Mouse (Mus musculus): ENCODE measurements around the gene Dysf. TPM values are rescaled to one million over a fixed set of nuclear protein-coding genes. Genes with fewer than 3 reads are reported as not detected.

The Dysf gene
- polyA plus RNA-seq, 1 experiment from 2014 or later: 13.5 TPM

- H3K4me1 ChIP-seq (ENCODE audit: insufficient read depth): no peaks in the 10 kb centered on the region
- no peak overlapping the region for H3K27ac ChIP-seq (ENCODE audit: low read depth)
- no peaks in the 10 kb centered on the region for H3K36me3 ChIP-seq (ENCODE audit: insufficient read depth)
- H3K9ac ChIP-seq: no peak overlapping the region
- H3K4me2 ChIP-seq: no peak overlapping the region
- H3K27me3 ChIP-seq (ENCODE audit: insufficient read depth, low read length): peaks cover 3% of the 10 kb centered on the region; the same call in 1 of the 2 replicates
- no peak for TF ChIP-seq CTCF (IDR thresholded peaks at IDR 0.05; ENCODE audit: low read depth)
- ATAC-seq (ENCODE audit: insufficient read depth) (no peak), DNase-seq (no peak)
- WGBS: 51% methylated on average over 6 of the region's 6 CpGs
- H3K4me3 ChIP-seq (ENCODE audit: low read depth, low read length): no peak overlapping the region
- no peaks in the 10 kb centered on the region for H3K9me3 ChIP-seq (ENCODE audit: low read depth, low read length)
Measured at GRCm38 (mm10) chr6:84110377-84110776, 102.0 kb downstream of the Dysf start.

GRCm38 (mm10) chr6:84111106-84111505 is 102.7 kb downstream of the Dysf start:
- no peak for TF ChIP-seq CTCF (IDR thresholded peaks at IDR 0.05; ENCODE audit: low read depth)
- no peak overlapping the region for H3K27ac ChIP-seq (ENCODE audit: low read depth)
- ATAC-seq (ENCODE audit: insufficient read depth) (no peak), DNase-seq (peak; percentile 46)
- no peak overlapping the region for H3K4me2 ChIP-seq
- WGBS: 67% methylated on average over 11 of the region's 11 CpGs
- no peak overlapping the region for H3K4me3 ChIP-seq (ENCODE audit: low read depth, low read length)
- H3K4me1 ChIP-seq (ENCODE audit: insufficient read depth): no peaks in the 10 kb centered on the region
- no peaks in the 10 kb centered on the region for H3K27me3 ChIP-seq (ENCODE audit: insufficient read depth, low read length)
- no peak overlapping the region for H3K9ac ChIP-seq
- no peaks in the 10 kb centered on the region for H3K36me3 ChIP-seq (ENCODE audit: insufficient read depth)
- no peaks in the 10 kb centered on the region for H3K9me3 ChIP-seq (ENCODE audit: low read depth, low read length)

- Histone ChIP-seq H3K4me2 (no peak overlapping the region), H3K36me3 (ENCODE audit: insufficient read depth) (no peaks in the 10 kb centered on the region), H3K4me3 (ENCODE audit: low read depth, low read length) (no peak overlapping the region), H3K9ac (no peak overlapping the region), H3K9me3 (ENCODE audit: low read depth, low read length) (no peaks in the 10 kb centered on the region), H3K27ac (ENCODE audit: low read depth) (no peak overlapping the region), H3K4me1 (ENCODE audit: insufficient read depth) (no peaks in the 10 kb centered on the region), H3K27me3 (ENCODE audit: insufficient read depth, low read length) (no peaks in the 10 kb centered on the region)
- no peak for ATAC-seq (ENCODE audit: insufficient read depth)
- WGBS: 51% methylated on average over 24 of the region's 24 CpGs
- no peak for TF ChIP-seq CTCF (IDR thresholded peaks at IDR 0.05; ENCODE audit: low read depth)
- DNase-seq: no peak
Measured at GRCm38 (mm10) chr6:84119731-84120530, 111.5 kb downstream of the Dysf start.

- ATAC-seq (ENCODE audit: insufficient read depth): no peak
Measured at GRCm38 (mm10) chr6:84124609-84125008, 116.2 kb downstream of the Dysf start.

GRCm38 (mm10) chr6:84125101-84125500 is 116.7 kb downstream of the Dysf start:
- no peak for ATAC-seq (ENCODE audit: insufficient read depth)
- H3K27ac ChIP-seq (ENCODE audit: low read depth): no peak overlapping the region
- H3K4me1 ChIP-seq (ENCODE audit: insufficient read depth): no peaks in the 10 kb centered on the region

More at GRCm38 (mm10) chr6:84124609-84125008, 116.2 kb downstream of the Dysf start:
- Histone ChIP-seq H3K4me3 (ENCODE audit: low read depth, low read length) (no peak overlapping the region), H3K27me3 (ENCODE audit: insufficient read depth, low read length) (no peaks in the 10 kb centered on the region), H3K4me1 (ENCODE audit: insufficient read depth) (no peaks in the 10 kb centered on the region), H3K27ac (ENCODE audit: low read depth) (no peak overlapping the region), H3K9ac (no peak overlapping the region), H3K36me3 (ENCODE audit: insufficient read depth) (no peaks in the 10 kb centered on the region), H3K4me2 (no peak overlapping the region), H3K9me3 (ENCODE audit: low read depth, low read length) (no peaks in the 10 kb centered on the region)
- TF ChIP-seq CTCF (IDR thresholded peaks at IDR 0.05; ENCODE audit: low read depth): no peak
- DNase-seq: no peak
- WGBS: 77% methylated on average over 9 of the region's 9 CpGs

GRCm38 (mm10) chr6:84128229-84128628 is 119.8 kb downstream of the Dysf start:
- H3K36me3 ChIP-seq (ENCODE audit: insufficient read depth): no peaks in the 10 kb centered on the region
- no peak overlapping the region for H3K9ac ChIP-seq
- no peak for DNase-seq
- no peak for ATAC-seq (ENCODE audit: insufficient read depth)
- H3K4me3 ChIP-seq (ENCODE audit: low read depth, low read length): no peak overlapping the region
- no peak overlapping the region for H3K4me2 ChIP-seq
- H3K4me1 ChIP-seq (ENCODE audit: insufficient read depth): no peaks in the 10 kb centered on the region
- H3K27ac ChIP-seq (ENCODE audit: low read depth): no peak overlapping the region
- H3K27me3 ChIP-seq (ENCODE audit: insufficient read depth, low read length): no peaks in the 10 kb centered on the region
- no peaks in the 10 kb centered on the region for H3K9me3 ChIP-seq (ENCODE audit: low read depth, low read length)
- no peak for TF ChIP-seq CTCF (IDR thresholded peaks at IDR 0.05; ENCODE audit: low read depth)
- WGBS: 89% methylated on average over 2 of the region's 2 CpGs

More at GRCm38 (mm10) chr6:84125101-84125500, 116.7 kb downstream of the Dysf start:
- Histone ChIP-seq H3K27me3 (ENCODE audit: insufficient read depth, low read length) (no peaks in the 10 kb centered on the region), H3K9me3 (ENCODE audit: low read depth, low read length) (no peaks in the 10 kb centered on the region), H3K9ac (no peak overlapping the region), H3K4me2 (no peak overlapping the region), H3K36me3 (ENCODE audit: insufficient read depth) (no peaks in the 10 kb centered on the region), H3K4me3 (ENCODE audit: low read depth, low read length) (no peak overlapping the region)
- no peak for DNase-seq
- 77% methylated on average over 4 of the region's 4 CpGs for WGBS
- no peak for TF ChIP-seq CTCF (IDR thresholded peaks at IDR 0.05; ENCODE audit: low read depth)

GRCm38 (mm10) chr6:84130867-84131266 is 122.5 kb downstream of the Dysf start:
- no peak overlapping the region for H3K27ac ChIP-seq (ENCODE audit: low read depth)
- no peak for TF ChIP-seq CTCF (IDR thresholded peaks at IDR 0.05; ENCODE audit: low read depth)
- WGBS: 85% methylated on average over 4 of the region's 4 CpGs

More at GRCm38 (mm10) chr6:84130867-84131266, 122.5 kb downstream of the Dysf start:
- Histone ChIP-seq H3K4me2 (no peak overlapping the region), H3K27me3 (ENCODE audit: insufficient read depth, low read length) (no peaks in the 10 kb centered on the region), H3K36me3 (ENCODE audit: insufficient read depth) (no peaks in the 10 kb centered on the region), H3K9me3 (ENCODE audit: low read depth, low read length) (no peaks in the 10 kb centered on the region), H3K4me3 (ENCODE audit: low read depth, low read length) (no peak overlapping the region), H3K4me1 (ENCODE audit: insufficient read depth) (no peaks in the 10 kb centered on the region), H3K9ac (no peak overlapping the region)
- ATAC-seq (ENCODE audit: insufficient read depth): no peak
- DNase-seq: no peak
